26 mouse cellular contexts compared by ENCODE assay signal in genomic region chr6:99624542-99624941, GRCm38 (mm10). TPM values are rescaled to one million over a fixed set of nuclear protein-coding genes. Genes with fewer than 3 reads are reported as not detected.
"Had no signal": no experiment of that assay in that cellular context is flagged by ENCODE, and none has a peak within 500 bp of the region (broad histone marks: within the 10 kb centered on the region; RNA-seq: fewer than 3 reads in every experiment).

No protein-coding gene starts in this region.

- H3K4me2 ChIP-seq: embryonic facial prominence, embryonic 12.5 days; embryonic facial prominence, embryonic 13.5 days; embryonic facial prominence, embryonic 15.5 days; forebrain, embryonic 12.5 days; forebrain, embryonic 13.5 days; forebrain, embryonic 15.5 days had no signal

- ATAC-seq: forebrain, embryonic 13.5 days; forebrain, embryonic 14.5 days had no signal

- H3K27me3 ChIP-seq: embryonic facial prominence, embryonic 12.5 days; embryonic facial prominence, embryonic 15.5 days; forebrain, embryonic 12.5 days; forebrain, embryonic 13.5 days; forebrain, embryonic 15.5 days had no signal

- H3K4me3 ChIP-seq: embryonic facial prominence, embryonic 10.5 days; embryonic facial prominence, embryonic 12.5 days; embryonic facial prominence, embryonic 13.5 days; embryonic facial prominence, embryonic 15.5 days; erythroblast, embryonic 14.5 days; forebrain, embryonic 10.5 days; forebrain, embryonic 12.5 days; forebrain, embryonic 13.5 days; forebrain, embryonic 15.5 days; gastrocnemius, adult 2 months; heart, adult 2 months; heart, embryonic 10.5 days had no signal

- H3K9me3 ChIP-seq: embryonic facial prominence, embryonic 10.5 days; embryonic facial prominence, embryonic 12.5 days; embryonic facial prominence, embryonic 13.5 days; embryonic facial prominence, embryonic 15.5 days; forebrain, embryonic 10.5 days; forebrain, embryonic 12.5 days; forebrain, embryonic 13.5 days; forebrain, embryonic 15.5 days; heart, embryonic 10.5 days had no signal

- H3K9ac ChIP-seq: embryonic facial prominence, embryonic 12.5 days; embryonic facial prominence, embryonic 15.5 days; forebrain, embryonic 12.5 days; forebrain, embryonic 13.5 days; forebrain, embryonic 15.5 days; forebrain, postnatal 0 days had no signal

- H3K36me3 ChIP-seq: forebrain, embryonic 15.5 days; heart, embryonic 10.5 days had no signal

- H3K27ac ChIP-seq: embryonic facial prominence, embryonic 10.5 days; embryonic facial prominence, embryonic 12.5 days; embryonic facial prominence, embryonic 13.5 days; embryonic facial prominence, embryonic 15.5 days; forebrain, embryonic 10.5 days; forebrain, embryonic 12.5 days; forebrain, embryonic 13.5 days; forebrain, embryonic 15.5 days; gastrocnemius, adult 2 months; heart, adult 2 months; heart, embryonic 10.5 days had no signal

- DNase-seq: cerebellum, adult 9-10 months; cerebellum, adult 9-11 months; cerebellum, postnatal 10 days; cerebellum, postnatal 14 days; cerebellum, postnatal 25 days; cerebellum, postnatal 36 days; embryo, embryonic 11 days; forebrain, postnatal 0 days; gastrocnemius, adult 2 months; gastrocnemius, postnatal 10 days; gastrocnemius, postnatal 14 days; gastrocnemius, postnatal 25 days; gastrocnemius, postnatal 36 days; heart, adult 18-20 months; heart, adult 2 months had no signal

RNA-seq across cellular contexts. Expression of gene Eif4e3, which starts 42.0 kb away (rescaled TPM):
- polyA plus RNA-seq: erythroblast, embryonic 14.5 days had no signal

RNA-seq across cellular contexts. Expression of gene Gm20696, which starts 42.1 kb away (rescaled TPM):
- polyA plus RNA-seq: erythroblast, embryonic 14.5 days had no signal
